Mouse (Mus musculus) layer of hippocampus, postnatal 36 days (tissue): Measurements from ENCODE around the gene Rffl. TPM values are rescaled to one million over a fixed set of nuclear protein-coding genes. Genes with fewer than 3 reads are reported as not detected.

ENCODE experiments used
- DNase-seq, 2 experiments: peaks; one replicate each; pipeline ENCODE4 v3.0.0; 2022
- total RNA-seq, 2 experiments: library from RNA; stranded (reverse); gene quantifications; 2 replicates each; pipeline ENCODE4 v1.2.3; 2021

Rffl gene
- total RNA-seq = 10 to 100 TPM; 10.7 to 11.7 TPM

- DNase-seq = peak; percentile 87
Measured at GRCm38 (mm10) chr11:82871031-82871446, at the start of gene Rffl. Gene Rffl (minus strand): TSS chr11:82871210.

GRCm38 (mm10) chr11:82920768-82921167 lies 49.8 kb upstream of the Rffl start:
- DNase-seq = no peak

- peak; percentile 56 to 65 for DNase-seq
Measured at GRCm38 (mm10) chr11:82914711-82915352, 43.8 kb upstream of the Rffl start.

- no peak for DNase-seq
Measured at GRCm38 (mm10) chr11:82910679-82911389, 39.8 kb upstream of the Rffl start.

- DNase-seq = no peak
Measured at GRCm38 (mm10) chr11:82910250-82910649, 39.2 kb upstream of the Rffl start, which contains the start of gene Unc45b. Gene Unc45b (plus strand): TSS chr11:82910550.

GRCm38 (mm10) chr11:82908608-82908989 lies 37.6 kb upstream of the Rffl start:
- DNase-seq = no peak

- peak; percentile 92 for DNase-seq
Measured at GRCm38 (mm10) chr11:82907651-82908607, 36.9 kb upstream of the Rffl start, which contains the start of gene Nle1. Gene Nle1 (minus strand): TSS chr11:82908411.

- no peak for DNase-seq
Measured at GRCm38 (mm10) chr11:82905816-82906215, 34.8 kb upstream of the Rffl start.

GRCm38 (mm10) chr11:82904952-82905351 lies 33.9 kb upstream of the Rffl start:
- DNase-seq = no peak

GRCm38 (mm10) chr11:82901606-82902310 lies 30.7 kb upstream of the Rffl start:
- DNase-seq = no peak

GRCm38 (mm10) chr11:82899720-82900119 lies 28.7 kb upstream of the Rffl start:
- no peak for DNase-seq

GRCm38 (mm10) chr11:82897478-82897877 lies 26.5 kb upstream of the Rffl start:
- no peak for DNase-seq

- DNase-seq = no peak
Measured at GRCm38 (mm10) chr11:82891936-82892335, 20.9 kb upstream of the Rffl start, which contains the start of gene Fndc8. Gene Fndc8 (plus strand): TSS chr11:82892124.

- peak; percentile 88 to 90 for DNase-seq
Measured at GRCm38 (mm10) chr11:82890342-82890762, 19.3 kb upstream of the Rffl start, which contains the start of gene Rad51d. Gene Rad51d (minus strand): TSS chr11:82890614.

GRCm38 (mm10) chr11:82889524-82890341 lies 18.7 kb upstream of the Rffl start:
- DNase-seq = no peak

- DNase-seq = no peak
Measured at GRCm38 (mm10) chr11:82888491-82888946, 17.5 kb upstream of the Rffl start.

GRCm38 (mm10) chr11:82886559-82886958 lies 15.5 kb upstream of the Rffl start:
- DNase-seq = no peak

- no peak for DNase-seq
Measured at GRCm38 (mm10) chr11:82883180-82883579, 12.2 kb upstream of the Rffl start.

- no peak for DNase-seq
Measured at GRCm38 (mm10) chr11:82877726-82878344, 6.8 kb upstream of the Rffl start.

- DNase-seq = no peak
Measured at GRCm38 (mm10) chr11:82875631-82876030, 4.6 kb upstream of the Rffl start.
